Mouse (Mus musculus) ovary, postnatal 36 days (tissue): ENCODE results near the gene Fig4.

Source experiments
- DNase-seq: peaks from one replicate; pipeline ENCODE4 v3.0.0; 2022; ENCODE audit warnings: low spot score, mixed read lengths

Gene Fig4

DNA sequence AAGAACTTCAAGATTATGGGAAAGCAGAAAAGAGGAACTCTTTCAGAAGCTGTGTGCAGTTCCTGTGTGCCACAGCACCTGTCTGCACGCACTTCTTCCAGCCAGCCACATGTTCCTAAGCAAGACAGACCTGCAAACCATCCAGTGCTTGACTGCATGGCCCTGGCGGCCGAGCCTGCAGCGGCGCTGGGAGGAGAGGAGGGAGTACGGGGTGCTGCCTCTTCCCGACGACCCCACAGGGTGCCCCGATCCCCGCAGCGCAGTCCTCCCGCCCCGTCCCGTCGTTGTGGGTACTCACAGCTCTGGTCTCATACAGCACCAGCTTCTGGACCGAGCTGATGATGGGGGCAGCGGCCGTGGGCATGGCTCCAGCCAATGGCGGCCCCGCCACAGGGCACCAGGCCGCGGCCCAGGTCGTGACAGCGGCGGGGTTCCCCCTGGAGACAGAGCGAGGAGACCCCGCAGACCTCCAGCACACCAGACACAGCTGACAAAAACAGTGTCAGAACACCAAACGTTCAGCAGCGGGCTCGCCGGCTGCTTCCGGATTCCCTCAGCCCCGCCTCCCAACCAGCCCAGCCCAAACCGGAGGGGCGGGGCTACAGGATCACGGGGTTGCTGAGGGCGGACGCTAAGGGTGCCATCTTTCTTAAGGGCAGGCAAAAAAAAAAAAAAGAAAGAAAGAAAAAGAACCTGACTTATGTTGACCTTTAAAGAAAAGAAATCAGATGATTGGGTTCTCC, at the start of gene Fig4:
TSS of gene Fig4 (minus strand) at position 572 of the 743 bp plus-strand sequence.
- peak; percentile 86 for DNase-seq

DNA sequence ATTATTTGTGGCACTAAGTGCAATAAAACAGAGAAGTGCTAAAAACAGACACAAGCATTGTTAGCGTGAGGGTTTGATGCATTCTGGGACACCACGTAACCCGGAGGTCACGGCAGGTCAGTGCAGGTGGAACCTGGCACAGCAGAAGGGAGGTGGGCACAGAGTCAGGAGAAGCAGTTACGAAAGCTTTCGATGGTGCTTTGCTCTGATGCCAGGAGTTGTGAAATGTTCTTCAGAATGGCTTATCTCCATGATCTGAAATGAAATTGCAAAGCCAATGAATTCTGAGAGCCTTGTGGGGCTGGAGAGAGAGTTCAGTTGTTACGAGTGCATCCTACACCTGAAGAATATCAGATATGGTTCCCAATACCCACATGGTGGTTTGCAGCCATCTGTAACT, 38.3 kb upstream of the Fig4 start:
- DNase-seq: no peak

DNA sequence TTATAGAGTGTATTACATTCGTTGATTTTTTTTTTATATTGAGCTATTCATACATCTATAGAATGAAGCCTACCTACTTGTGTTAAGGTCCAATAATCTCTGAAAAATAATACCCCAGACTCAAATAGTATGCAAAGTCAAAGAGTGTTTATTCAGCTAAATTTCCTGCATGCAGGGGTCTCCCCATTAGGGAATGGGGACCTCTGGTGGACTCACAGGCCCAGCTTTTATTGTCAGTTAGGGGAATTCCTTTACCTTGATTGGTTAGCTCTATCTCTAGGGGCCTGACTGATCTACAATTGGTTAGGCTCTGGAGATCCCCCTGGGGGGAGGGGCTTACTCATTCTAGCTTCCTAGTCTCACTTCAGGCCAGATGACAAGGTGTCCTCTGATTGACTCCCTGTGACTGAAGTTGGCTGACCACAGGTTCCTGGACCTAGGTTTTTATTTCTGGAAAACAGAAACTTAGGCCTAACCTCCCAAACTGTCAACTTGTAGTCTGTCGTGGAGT, 29.5 kb upstream of the Fig4 start:
- DNase-seq: no peak

DNA sequence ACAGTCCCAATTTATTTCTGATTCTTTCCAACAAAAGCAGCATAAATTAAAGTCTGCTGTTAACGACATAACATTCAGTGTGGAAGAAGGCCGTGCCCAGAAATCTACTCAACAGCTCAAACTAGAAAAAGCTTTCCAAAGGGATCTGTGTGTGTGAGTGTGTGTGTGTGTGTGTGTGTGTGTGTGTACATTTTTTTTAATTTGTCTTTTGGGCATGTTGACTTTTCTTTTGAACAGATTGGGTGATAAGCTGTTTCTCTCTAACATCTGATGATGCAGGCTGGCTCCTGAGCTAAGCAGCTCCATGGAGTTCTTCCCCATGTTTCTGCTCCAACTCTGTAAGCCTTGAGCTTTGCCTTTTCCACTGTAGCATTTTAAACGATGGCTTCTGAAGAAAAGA, 12.8 kb upstream of the Fig4 start:
- no peak for DNase-seq

DNA sequence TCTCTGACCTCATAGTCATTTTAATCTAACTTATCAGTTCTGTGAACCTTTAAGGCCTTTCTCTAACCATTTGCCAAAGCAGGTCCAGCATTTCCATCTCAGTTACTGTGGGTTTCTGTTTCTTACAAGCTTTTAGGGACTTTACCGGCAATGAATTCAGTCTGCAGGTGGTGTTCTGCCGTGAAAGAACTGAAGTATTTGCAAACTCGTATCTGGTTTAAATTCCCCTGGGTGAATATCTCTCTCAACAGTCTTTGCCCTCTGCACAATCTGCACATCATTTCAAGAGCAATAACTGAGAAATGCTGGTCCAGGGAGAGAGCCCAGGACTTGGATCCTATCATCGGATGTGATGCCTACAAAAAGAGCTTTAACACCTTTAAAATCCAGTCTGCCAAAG, 5.1 kb upstream of the Fig4 start:
- no peak for DNase-seq

DNA sequence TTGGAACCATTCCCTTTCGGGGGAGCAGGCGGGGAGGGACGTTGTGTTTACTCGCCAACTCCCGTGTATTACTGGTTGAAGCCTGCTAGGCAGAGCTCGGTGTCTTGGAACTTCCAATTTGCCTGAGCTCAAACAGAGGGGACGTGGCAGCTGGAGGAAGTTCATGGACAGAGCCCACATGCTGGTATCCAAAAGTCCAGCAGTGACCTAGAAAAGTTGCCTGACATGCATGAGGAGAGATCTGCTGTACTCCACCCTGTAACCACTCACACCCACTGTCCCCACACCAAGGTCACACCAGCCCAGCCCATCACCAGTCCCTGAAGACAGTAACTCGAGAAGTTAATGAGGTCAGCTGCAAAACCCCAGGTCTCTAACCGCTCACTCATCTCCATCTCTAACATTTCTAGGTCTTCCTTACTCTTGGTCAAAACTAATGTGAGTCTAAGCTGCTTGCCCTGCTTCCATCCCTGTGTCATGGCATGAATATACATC, 1.9 kb upstream of the Fig4 start:
- DNase-seq: no peak

DNA sequence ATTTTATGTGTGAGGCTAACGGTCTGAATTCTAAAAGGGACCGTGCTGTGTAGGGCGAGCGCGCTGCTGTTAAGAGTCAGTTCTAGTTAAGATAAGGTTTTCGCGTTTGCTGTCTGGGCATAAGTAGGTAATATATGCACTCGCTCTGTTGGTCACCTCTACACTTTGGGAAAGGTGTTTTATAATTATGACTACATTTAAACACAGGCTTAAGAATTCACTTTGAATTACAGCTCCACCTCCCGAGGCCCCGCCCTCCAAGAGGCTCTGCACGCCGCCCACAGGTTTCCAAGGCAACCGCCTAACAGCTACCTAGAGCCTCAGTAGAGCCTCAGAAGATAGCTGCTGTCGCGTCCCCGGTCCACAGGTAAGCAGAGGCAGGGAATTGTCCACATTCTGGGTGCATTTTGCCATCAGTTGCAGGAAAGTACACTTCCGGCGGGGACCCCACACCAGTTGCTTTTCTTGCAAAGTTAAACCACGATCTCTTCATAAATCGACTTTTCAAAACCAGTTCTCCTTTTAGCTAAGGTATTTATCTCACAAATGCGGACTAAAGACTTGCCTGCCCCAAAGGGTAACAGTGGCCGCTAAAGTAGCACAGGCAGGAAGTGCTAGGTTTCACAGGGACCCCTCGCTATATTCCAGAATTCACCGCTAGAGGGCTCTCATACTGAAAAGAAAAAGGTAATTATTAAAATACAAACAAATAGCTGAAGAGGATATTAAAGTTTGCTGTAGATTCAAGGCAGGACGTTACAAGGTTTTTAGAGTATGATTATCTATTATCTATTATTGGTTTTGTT, 782 bp upstream of the Fig4 start, which contains the start of gene Ak9:
TSS of gene Ak9 (plus strand) at position 342 of the 806 bp plus-strand sequence.
- peak; percentile 83 for DNase-seq

DNA sequence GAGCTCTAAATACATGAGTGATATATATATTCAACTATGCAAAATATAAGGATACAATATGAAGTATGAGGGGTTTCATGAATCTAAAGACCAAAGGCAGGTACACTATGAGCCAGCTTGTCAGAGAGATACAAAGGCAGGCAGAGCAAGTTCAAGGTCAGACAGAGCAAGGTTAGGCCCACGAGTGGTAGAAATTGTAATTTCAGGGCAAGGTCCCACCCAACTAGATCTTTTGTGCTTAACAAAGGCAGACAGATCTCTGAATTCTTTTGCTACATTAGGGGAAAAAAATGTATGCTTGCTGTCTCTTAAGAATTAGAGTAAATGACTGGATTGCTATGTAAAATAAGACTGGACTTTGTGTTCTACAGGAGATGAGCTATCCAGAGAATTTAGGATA, 2.9 kb downstream of the Fig4 start:
- no peak for DNase-seq

DNA sequence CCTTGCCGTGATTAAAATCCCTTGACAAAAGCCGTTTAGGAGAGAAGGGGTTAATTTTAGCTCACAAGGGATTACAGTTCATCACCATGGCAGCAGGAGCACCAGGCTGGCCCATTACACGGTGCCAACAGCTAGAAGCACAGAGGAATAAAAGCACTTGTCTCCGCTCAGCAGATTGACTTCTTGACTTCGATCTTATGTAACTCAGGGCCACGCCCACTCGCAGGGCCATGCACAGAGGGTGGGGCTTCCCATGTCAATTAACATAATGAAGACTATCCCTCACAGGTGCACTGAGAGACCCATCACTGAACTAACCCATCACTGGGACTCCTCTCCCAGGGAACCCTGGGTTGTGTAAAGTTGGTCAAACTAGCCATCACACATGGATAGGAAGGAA, 7.9 kb downstream of the Fig4 start:
- DNase-seq: no peak

DNA sequence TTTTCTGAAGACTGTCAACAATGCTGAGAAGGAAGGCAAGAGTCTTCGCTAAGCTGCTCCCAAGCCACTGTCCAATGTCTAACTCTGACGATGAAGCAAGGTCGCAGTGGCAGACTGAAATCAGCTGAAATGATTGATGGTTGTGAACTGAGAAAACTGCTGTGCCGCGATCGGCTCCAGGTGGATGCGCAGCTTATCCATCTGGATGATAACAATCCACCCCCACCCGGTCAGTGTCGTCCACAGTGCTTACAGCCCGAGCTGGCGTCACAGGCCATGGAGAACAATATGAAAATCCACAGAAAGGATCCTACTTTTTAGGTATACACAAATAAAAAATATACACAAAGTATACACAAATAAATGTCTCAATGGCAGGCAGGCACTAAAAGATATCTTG, 8.3 kb downstream of the Fig4 start:
- no peak for DNase-seq

DNA sequence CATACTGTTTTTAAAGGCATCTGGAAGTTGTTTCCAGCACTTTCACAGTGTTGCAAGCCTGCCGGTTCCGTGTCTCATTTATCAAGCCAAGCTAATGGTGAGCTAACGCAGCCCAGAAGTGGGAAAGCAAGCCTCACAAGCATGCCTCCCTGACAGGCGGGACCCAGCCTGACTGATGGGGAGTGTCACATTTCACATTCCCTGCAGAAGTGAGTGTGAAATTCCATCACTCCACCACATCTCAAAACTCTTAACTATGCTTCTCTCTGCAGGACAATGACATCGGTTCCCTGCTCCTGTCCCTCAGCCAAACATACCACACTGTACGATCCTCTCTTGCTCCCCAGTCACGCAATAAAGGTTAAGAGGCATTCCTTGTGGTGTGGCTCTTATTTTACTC, 10.0 kb downstream of the Fig4 start:
- no peak for DNase-seq

DNA sequence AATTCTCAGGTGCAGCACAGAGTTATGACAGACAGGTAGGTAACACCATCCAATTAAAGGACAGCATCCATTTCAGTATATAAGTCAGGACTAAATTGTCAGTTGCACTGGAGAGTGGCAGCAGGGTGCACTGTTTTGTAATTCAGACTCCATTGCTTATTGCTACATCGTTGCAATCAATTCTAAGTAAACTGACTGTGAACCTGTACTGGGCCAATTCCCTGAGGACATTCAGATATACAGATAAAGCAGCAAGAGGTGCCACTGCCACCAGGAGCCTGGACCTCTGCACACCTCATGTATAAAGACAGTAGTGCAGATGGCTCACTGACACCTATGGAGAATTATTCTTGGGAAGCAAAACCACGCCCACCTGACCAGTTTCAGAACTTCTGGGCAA, 12.0 kb downstream of the Fig4 start:
- DNase-seq: no peak

DNA sequence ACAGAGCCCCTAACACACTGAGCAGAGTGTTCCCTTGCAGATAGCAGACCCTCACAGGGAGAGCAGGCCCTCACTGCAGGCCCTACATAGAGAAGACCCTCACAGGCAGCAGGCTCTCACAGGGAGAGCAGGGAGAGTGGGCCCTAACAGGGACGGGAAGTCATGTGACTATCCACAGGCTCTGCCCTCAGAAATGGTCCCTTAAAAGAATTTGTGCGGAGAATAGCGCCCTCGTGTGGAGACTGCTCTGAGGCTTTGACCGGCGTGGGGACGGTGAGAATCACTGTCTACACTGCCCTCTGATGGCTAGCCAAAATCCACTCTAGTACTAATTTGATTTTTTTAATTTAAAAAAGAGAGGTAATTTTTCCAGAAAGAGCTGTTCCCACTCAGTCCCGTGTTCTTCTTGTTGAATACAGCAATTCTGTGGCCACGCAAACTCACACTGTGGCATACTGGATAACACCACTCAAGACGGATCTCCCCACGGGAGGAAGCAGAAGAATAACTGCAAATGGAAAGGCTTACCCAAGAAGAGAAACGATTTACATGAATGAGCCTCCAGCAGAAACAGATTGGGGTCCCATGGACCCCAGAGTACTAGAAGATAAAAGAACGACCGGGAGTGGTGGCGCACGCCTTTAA, 14.2 kb downstream of the Fig4 start:
- DNase-seq: peak; percentile 76

DNA sequence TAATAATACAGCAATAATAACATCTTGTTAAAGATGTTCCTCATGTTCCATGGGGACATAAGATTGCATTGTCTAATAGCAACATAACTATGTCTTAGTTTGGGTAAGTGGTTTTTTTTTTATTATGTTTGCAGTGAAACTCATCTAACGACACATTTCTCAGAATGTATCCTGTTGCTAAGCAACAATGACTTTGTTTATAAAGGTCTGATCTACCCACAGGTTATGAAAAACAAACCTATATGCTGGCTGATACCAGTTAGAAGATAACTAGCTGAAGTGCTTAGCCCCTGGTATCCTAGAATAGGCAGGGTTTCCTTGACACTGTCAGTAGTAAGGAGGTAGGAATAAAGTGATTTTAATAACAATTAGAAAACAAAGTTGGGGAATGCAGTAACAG, 15.0 kb downstream of the Fig4 start:
- DNase-seq: no peak

DNA sequence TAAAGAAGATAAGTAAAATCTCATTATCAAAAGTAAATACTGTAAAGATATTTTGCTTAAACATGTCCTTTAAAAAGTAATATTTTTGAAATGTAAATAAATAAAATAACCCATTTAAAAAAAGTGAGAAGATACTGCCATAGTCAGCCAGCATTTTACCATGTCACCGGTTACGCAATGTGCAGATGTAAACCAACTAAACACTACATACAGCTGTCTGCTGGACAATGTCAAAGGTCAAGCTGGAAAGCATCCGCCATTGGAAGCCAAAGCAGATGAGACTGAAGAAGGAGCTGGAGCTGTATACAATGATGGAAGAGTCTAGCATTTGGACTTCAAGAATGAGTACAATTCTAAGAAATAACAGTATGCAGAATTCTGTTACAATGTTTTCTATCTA, 15.4 kb downstream of the Fig4 start:
- no peak for DNase-seq

DNA sequence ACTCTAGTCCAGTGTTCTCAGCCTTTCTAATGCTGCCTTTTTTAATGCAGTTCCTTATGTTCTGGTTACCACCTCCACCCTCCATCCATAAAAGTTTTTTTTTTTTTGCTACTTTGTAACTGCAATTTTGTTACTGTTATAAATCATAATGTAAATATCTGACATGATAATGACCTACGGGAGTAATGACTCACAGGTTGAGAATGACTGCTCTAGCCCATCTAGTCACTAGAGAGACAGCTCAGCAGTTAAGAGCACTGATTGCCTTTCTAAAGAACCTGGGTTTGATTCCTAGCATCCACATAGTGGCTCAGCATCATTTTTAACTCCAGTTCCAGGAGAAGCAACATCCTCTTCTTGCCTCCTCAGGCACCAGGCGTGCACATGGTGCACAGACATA, 21.0 kb downstream of the Fig4 start:
- no peak for DNase-seq

DNA sequence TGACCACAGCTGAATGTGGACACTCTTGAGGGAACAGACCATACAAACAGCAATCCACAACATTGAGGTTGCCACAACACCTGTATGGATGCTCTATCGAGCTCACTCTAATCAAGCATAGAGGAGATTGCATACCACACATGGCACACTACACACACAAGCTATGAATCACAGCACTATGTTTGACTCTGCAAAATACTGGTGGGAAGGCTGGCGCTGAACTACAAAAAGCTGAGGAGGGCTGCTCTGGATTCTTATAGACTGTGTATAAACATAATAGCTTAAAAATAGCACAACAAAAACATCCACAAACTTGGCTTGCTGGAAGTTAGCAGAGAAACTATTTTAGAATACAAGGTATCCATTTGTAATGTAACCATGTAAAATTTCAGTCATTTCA, 22.3 kb downstream of the Fig4 start:
- no peak for DNase-seq

DNA sequence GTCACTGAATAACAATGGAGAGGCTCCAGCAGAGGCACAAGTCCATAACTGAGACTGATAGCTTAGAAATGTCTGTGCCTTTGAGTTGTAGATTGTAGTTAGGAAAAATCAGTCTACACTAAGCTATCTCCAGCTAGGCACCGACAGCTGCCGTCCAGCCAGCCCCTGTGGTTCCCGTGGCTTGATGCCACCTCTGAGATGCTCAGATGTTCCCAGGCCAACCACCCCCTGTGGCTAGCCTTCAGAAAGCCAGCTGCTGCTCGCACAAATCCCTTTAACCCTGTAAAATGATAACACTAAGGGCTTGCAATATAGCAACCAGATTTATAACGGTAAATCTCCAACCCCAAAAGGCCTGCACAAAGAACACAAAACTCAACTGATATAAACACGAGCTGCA, 22.9 kb downstream of the Fig4 start:
- no peak for DNase-seq

DNA sequence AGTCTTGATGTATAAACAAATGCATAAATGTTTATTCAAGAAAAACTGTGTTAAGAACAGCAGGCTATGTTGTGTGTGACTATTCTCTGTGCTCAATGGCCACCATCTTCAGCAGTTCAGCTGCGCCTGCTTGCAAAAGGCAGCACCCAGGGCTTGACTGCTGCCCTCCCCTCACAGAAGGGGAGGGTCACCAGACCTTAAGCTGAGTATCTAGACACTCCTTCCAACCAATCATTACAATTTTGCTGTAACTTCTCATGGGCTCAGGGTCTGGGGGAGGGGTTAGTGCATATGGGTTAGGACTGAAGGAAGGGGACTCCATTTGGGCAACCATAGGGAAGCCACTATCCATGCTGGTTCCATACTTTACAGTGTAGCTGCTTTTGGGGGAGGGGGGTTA, 24.3 kb downstream of the Fig4 start:
- DNase-seq: no peak

DNA sequence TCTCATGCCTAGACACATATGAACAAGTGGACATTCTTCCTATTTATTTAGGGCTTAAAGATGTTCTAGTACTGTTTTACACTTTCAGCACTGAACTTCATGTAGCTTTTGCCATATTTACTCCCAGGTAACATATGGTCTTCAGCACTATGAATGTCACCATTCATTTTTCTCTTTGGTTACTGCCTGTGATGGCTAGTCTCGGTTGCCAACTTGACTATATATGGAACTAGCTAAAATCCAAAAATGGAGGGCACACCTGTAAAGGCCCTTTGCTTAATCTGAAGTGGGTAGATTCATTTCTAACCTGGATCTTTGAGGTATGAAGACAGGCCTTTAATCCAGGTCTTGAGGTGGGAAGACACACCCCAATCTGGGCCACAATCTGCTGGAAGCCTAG, 28.2 kb downstream of the Fig4 start:
- no peak for DNase-seq

DNA sequence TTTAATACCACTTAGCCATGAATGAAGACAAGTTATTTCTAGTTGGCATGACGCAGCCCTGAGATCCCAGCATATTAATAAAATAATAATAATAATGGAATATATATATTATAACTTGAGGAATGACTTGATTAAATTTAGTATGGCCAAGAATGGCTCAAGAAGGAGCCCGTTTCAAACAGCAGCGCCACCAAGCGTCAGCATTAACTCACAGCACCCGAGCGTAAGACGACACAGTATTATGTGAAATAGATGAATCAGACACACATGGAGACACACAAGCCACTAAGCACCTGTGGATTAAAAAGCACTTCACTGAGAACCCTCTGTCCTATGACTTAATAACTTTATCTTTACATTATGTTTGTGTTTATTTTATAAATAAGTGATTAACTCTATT, 31.2 kb downstream of the Fig4 start:
- no peak for DNase-seq

DNA sequence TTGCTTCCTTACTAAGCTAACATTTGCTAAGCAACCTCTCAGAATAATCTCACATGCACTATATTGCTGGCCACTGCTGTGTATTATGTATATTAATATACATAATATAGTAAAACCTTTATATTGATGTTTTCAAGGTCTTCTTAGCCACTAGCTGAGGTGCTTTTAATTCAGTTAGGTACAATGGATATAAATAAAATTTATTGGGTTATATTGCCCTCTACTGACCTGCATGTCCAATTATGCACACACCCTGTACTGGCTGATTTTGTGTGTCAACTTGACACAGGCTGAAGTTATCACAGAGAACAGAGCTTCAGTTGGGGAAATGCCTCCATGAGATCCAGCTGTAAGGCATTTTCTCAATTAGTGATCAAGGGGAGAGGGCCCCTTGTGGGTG, 41.2 kb downstream of the Fig4 start:
- no peak for DNase-seq

DNA sequence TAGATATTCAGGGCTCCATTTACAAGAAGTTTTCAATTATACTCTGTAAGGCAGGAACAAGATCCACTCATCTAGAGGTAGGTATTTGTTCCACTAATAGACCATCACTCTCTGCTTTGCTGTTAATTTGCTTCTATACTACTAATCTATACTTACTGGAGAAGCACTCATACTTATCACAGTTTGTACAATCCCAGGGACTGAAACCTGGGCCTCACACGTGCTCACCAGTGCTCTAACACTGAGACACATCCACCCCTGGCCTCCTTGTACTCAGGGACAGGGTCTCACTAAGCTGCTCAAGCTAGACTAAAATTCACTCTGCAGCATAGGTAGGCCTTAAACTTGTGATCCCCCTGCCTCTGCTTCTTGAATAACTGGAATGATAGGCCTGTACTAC, 41.8 kb downstream of the Fig4 start:
- DNase-seq: no peak
